Mouse (Mus musculus) mouse trophoblast stem cell (cell line): Measurements from ENCODE around the gene Ubl7.

Source experiments
- in situ Hi-C, 2 experiments: fragments of 300-500 bp; cut with MseI, MboI; formaldehyde crosslinking; loops; 2 replicates in 1 of 2; 3 replicates in 1 of 2; pipeline ENCODE4 v1.15.1; 2025

Gene Ubl7

DNA sequence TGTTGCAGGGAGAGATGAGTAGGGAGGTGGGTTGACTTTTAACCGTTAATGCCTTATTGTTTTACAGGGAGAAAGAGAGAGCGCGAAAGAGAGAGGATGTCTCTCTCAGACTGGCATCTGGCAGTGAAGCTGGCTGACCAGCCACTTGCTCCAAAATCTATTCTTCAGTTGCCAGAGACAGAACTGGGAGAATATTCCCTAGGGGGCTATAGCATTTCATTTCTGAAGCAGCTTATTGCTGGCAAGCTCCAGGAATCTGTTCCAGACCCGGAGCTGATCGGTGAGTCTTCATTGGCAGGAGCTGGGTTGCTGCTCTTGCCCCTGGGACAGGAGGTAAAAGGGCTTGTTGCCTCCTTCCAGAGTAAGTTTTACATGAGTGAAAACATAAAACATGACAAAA lies 1.8 kb downstream of the Ubl7 start:
- in situ Hi-C loops, result no loop called here

DNA sequence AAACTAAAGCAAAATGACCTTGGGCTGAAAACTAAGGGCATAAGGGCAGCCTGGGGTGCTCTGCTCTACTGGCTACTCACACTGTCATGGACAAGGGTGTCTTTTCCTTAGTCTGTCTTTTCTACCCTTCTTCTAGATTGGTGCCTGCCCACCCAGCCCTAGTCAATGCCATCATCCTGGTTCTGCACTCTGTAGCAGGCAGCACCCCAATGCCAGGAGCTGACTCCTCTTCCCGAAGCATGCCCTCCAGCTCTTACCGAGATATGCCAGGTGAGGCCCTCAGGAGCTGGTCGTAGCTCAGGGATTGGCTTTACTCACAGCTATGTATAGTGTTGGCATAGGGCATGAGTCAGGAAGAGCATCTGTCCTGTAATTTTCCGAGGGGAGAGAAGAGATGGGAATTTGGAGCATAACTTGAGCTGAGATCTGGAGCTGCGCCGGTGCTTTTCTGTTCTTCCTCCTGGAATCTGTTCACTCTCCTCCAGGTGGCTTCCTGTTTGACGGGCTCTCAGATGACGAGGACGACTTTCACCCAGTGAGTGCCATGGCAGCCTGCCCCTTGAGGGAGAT lies 10.8 kb downstream of the Ubl7 start:
- in situ Hi-C loops, result no loop called here

DNA sequence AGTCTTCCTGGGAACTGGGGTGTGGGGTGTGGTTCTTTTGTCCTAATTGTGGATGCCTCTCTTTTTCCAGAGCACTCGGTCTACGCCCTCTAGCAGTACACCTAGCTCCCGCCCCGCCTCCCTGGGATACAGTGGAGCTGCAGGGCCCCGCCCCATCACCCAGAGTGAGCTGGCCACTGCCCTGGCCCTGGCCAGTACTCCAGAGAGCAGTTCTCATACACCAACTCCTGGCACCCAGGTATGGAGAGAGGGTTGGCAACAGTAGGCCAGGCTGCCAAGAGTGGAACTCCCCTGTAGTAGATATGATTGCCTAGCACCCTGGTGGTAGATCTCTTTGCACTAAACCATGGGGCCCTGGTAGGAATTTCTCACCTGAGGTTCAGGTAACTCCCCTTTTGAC lies 11.6 kb downstream of the Ubl7 start:
- in situ Hi-C loops, result no loop called here

- in situ Hi-C loops, result no loop called here
These were observed 12.3 kb downstream of the Ubl7 start for GRCm38 (mm10) chr9:57923046-57923445.

DNA sequence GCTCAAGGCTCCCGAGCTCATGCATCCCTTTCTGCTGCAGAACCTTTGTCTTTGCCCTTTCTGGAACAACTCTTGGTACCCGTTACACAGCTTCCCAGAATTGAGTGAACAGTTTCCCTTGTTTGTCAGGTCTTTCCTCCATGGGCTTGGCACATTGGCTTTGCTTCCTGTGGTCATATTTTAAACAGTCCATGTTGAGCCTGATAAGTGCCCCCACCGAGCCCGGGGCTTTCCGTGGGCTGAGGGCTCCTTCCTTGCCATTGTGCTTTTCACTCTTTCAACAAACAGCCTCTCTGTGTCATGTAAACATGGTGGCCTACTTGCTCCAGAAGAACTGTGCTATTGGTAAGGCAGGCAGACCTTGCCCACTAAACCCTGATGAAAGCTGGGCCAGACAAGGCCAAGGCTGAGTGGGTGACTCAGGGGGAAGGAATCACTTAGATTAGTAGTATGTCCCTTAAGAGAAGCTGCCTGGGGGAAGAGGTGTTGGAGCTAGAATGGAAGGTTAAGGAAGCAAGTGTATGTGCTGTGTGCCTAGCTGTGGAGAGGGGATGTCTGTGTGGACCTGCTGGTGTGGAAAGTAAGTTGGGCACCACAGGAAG lies 20.5 kb downstream of the Ubl7 start:
- in situ Hi-C loops, result no loop called here

DNA sequence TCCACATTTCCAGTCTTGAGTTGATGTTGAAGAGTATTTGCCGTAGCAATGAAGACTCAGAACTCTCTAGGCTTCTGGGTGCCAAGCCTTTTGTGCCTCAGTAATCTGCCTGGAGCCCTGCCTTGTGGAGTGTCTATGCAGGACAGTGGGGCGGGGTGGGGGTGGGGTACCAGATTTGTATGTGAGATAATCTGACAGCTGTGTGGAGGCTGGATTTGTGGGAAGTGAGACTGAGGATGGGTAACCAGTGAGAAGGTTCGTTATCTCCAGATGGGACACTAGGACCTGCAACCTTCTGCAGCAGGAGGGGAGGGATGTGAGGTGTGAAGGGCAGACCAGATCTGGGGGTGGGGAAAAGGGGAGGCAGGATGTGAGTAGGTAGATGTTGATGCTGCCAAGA lies 21.5 kb downstream of the Ubl7 start:
- in situ Hi-C loops, result no loop called here

DNA sequence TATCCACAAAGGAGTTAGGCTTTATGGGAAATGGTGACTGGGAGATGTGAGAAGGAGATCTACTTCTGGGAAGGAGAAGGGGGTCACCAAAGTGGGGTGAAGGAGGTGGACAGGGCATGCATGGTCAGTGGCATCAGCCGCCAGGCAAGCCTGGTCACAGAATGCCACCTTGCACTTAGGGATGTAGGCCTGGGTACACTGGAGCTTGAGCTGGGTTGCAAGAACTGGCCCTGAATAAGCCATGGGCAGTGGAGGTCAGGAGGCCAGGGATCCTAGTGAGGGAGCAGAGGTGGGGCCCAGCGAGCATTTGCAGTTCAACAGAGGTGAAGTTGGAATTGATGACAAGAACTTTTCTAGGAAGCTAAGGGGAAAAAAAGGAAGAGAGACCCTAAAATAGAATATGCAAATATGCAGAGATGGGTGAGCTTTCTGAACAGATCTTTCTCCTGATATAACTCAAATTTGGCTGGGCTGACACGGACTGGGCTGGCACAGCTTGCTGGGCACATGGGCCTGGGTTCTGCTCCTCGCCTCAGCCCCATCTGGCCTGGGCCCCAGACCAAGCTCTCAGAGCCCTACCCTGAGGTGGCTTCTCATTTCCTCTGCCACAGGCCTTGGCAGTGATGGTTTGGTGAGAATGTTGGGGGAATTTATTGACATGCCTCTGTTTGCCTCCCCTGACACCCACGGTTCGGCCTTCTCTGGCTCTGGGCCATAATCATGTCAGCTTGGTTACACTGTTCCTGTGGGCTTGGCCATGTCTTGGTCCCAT lies 22.2 kb downstream of the Ubl7 start:
- in situ Hi-C loops, result no loop called here

- in situ Hi-C loops, result loop anchor here (5.0 kb wide), 1 partner anchor 61 kb away; no protein-coding TSS in a partner anchor
These were observed 25.1 kb downstream of the Ubl7 start for GRCm38 (mm10) chr9:57935683-57936437.

DNA sequence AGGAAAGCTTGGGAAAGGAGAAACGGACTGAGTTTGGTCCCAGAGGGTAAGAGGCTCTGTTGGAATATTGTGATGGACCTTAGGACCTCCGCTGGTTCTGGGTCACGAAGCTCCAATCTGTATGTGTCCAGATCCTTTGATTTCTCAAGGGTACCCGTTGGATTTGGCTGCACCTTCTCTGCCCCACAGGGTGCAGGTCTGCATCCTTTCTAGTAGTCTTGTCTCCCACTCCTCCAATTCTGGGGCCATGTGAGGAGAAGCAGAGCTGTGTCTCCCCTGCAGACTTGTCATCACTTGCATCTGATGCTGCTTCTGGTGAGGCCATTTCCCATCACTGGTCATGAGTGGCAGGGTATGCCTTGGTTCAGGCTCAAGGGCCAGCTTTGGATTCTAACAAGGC lies 26.4 kb downstream of the Ubl7 start:
- in situ Hi-C loops, result loop anchor here (5.0 kb wide), 1 partner anchor 60 kb away; no protein-coding TSS in a partner anchor

GRCm38 (mm10) chr9:57937651-57938050 lies 26.9 kb downstream of the Ubl7 start:
- in situ Hi-C loops, result loop anchor here (5.0 kb wide), 1 partner anchor 60 kb away; no protein-coding TSS in a partner anchor

- in situ Hi-C loops, result loop anchor here (5.0 kb wide), 1 partner anchor 59 kb away; no protein-coding TSS in a partner anchor
These were observed 27.7 kb downstream of the Ubl7 start for GRCm38 (mm10) chr9:57938225-57939055.

- in situ Hi-C loops, result loop anchor here (5.0 kb wide), 1 partner anchor 58 kb away; no protein-coding TSS in a partner anchor
These were observed 28.9 kb downstream of the Ubl7 start, which contains the start of gene Sema7a for GRCm38 (mm10) chr9:57939431-57940348. Gene Sema7a, plus strand, starts transcription at chr9:57940112.

- in situ Hi-C loops, result no loop called here
These were observed 29.6 kb downstream of the Ubl7 start for GRCm38 (mm10) chr9:57940349-57940794.

GRCm38 (mm10) chr9:57940861-57941638 lies 30.3 kb downstream of the Ubl7 start:
- in situ Hi-C loops, result no loop called here

- in situ Hi-C loops, result no loop called here
These were observed 31.3 kb downstream of the Ubl7 start for GRCm38 (mm10) chr9:57942039-57942438.

DNA sequence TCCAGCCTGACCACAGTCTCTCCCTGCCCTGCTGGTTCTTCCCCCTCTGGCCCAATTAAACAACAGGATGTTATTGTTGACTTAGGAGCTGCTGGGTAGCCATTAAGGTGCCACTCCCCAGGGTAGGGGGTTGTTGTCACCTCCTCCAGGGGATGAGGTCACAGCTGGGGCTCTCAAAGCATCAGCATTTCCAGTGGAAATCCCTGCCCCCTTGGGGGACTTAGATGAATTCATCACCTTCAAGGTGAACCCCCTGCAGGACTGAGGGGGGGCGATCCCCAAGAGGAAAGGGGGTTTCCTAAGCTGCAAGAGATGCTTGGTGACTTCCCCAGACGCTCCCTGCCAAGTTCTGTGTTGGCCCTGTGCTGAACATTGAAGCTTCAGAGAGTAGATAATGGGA lies 32.3 kb downstream of the Ubl7 start:
- in situ Hi-C loops, result no loop called here

GRCm38 (mm10) chr9:57944572-57944971 lies 33.8 kb downstream of the Ubl7 start:
- in situ Hi-C loops, result no loop called here

GRCm38 (mm10) chr9:57945771-57946616 lies 35.2 kb downstream of the Ubl7 start:
- in situ Hi-C loops, result no loop called here
